Mouse (Mus musculus) left cerebral cortex, postnatal 4 days (tissue): ENCODE data around the gene Vmn1r151. TPM values are rescaled to one million over a fixed set of nuclear protein-coding genes. Genes with fewer than 3 reads are reported as not detected.
"Not testable (repeated sequence)": the region's sequence is repeated elsewhere in the genome, so short reads cannot be mapped to it uniquely, and the experiment has no call there.

Experiments
- DNase-seq: peaks from one replicate; pipeline ENCODE4 v3.0.0-alpha.2; 2022
- intact Hi-C: fragments of 180-260 bp; cut with DNase I; formaldehyde crosslinking; loops from one replicate; pipeline ENCODE4 v1.15.1; 2025
- total RNA-seq, 2 experiments: library from RNA; stranded (reverse); gene quantifications; 2 replicates each; pipeline ENCODE4 v1.2.3; 2021

Gene Vmn1r151
- not detected for total RNA-seq

DNA sequence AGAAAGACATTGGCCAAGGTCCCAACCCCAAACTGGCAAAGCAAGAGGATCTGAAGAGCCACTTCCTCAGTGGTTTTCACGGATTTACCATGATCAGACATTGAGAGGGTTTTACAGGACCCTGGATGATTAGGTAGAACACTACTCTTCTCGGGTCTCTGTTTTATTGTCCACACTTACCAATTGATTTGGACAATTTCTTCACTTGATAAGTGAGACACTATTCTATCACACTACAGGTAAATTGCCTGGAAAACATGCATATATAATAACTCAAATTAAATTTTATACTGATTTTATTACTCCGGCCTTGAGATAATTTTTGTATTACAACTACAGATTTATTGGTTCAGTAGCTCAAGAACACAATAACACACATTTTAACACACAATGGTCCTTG lies at the start of gene Vmn1r151:
Gene Vmn1r151, minus strand, starts transcription at position 101 of the 400 bp plus-strand sequence.
- intact Hi-C loops, DNase-seq: not testable (repeated sequence)

DNA sequence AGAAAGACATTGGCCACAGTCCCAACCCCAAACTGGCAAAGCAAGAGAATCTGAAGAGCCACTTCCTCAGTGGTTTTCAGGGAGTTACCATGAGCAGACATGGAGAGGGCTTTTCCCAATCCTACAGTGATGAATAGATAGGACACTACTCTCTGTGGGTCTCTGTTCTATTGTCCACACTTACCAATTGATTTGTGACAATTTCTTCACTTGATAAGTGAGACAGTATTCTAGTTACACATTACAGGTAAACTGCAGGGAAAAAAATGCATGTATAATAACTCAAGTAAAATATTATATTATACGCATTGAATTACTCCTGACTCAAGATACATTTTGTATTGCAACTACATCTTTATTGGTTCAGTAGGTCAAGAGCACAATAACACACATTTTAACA lies 35.3 kb upstream of the Vmn1r151 start, which contains the start of gene Gm8677:
Gene Gm8677, minus strand, starts transcription at position 101 of the 400 bp plus-strand sequence.
- intact Hi-C loops, DNase-seq: not testable (repeated sequence)

GRCm38 (mm10) chr7:22522667-22523066 lies 23.2 kb upstream of the Vmn1r151 start, which contains the start of gene Vmn1r152:
Gene Vmn1r152, plus strand, starts transcription at chr7:22522967.
- intact Hi-C loops, DNase-seq: not testable (repeated sequence)

- DNase-seq, intact Hi-C loops: not testable (repeated sequence)
Observed at GRCm38 (mm10) chr7:22463975-22464374, 35.5 kb downstream of the Vmn1r151 start, which contains the start of gene Gm10665. Gene Gm10665, minus strand, starts transcription at chr7:22464075.

Other genes starting within 250 kb of the Vmn1r151 start
- gene Gm4187, start 170.0 kb downstream of the Vmn1r151 start, total RNA-seq = not detected
- gene Gm8660, start 128.6 kb downstream of the Vmn1r151 start, total RNA-seq = not detected
- not detected for gene Vmn1r148, start 86.1 kb downstream of the Vmn1r151 start, total RNA-seq
- not detected for gene Vmn1r149, start 61.4 kb downstream of the Vmn1r151 start, total RNA-seq
- gene Gm10665, start 35.6 kb downstream of the Vmn1r151 start, total RNA-seq = not detected
- gene Vmn1r152, start 23.3 kb upstream of the Vmn1r151 start, total RNA-seq = not detected
- gene Gm8677, start 35.2 kb upstream of the Vmn1r151 start, total RNA-seq = not detected
- not detected for gene Gm4201, start 65.7 kb upstream of the Vmn1r151 start, total RNA-seq
- not detected for gene Gm4565, start 88.4 kb upstream of the Vmn1r151 start, total RNA-seq
- gene Vmn1r155, start 158.3 kb upstream of the Vmn1r151 start, total RNA-seq = not detected
- gene Gm8693, start 192.6 kb upstream of the Vmn1r151 start, total RNA-seq = not detected
- not detected for gene Gm4567, start 220.0 kb upstream of the Vmn1r151 start, total RNA-seq